Mouse (Mus musculus) stomach, embryonic 14.5 days (tissue): ENCODE measurements around the gene Trappc6b. TPM values are rescaled to one million over a fixed set of nuclear protein-coding genes. Genes with fewer than 3 reads are reported as not detected.

Source experiments
- ATAC-seq: fragments of 200-750 bp; cut with Nextera tagmentation; 2 replicates; pipeline ENCODE4 v1.8.0; 2017; ENCODE audit warnings: low read depth, moderate TSS enrichment; ENCODE audit not compliant: insufficient number of reproducible peaks, insufficient read depth, low FRiP score
- H3K27ac ChIP-seq: fragments of 300-500 bp; sonication (generic); 2 replicates; pipeline ENCODE4 v1.5.1; 2014; ENCODE audit warnings: mild to moderate bottlenecking, low read length, moderate library complexity, mixed read lengths
- H3K27me3 ChIP-seq: fragments of 300-500 bp; sonication (generic); 2 replicates; pipeline ENCODE4 v1.6.1; 2014; ENCODE audit warnings: low read length, control low read depth, mixed read lengths; ENCODE audit not compliant: control insufficient read depth, insufficient read depth
- H3K36me3 ChIP-seq: fragments of 300-500 bp; sonication (generic); 2 replicates; pipeline ENCODE4 v1.6.1; 2014; ENCODE audit warnings: mild to moderate bottlenecking, control low read depth, low read length, moderate library complexity, mixed read lengths; ENCODE audit not compliant: control insufficient read depth, insufficient read depth
- H3K4me1 ChIP-seq: fragments of 300-500 bp; sonication (generic); 2 replicates; pipeline ENCODE4 v1.6.1; 2014; ENCODE audit warnings: low read length, control low read depth, mixed read lengths; ENCODE audit not compliant: control insufficient read depth, insufficient read depth
- H3K4me2 ChIP-seq: fragments of 300-500 bp; sonication (generic); replicated peaks from 2 replicates; pipeline ENCODE4 v1.6.1; 2014; ENCODE audit warnings: low read depth, low read length, control low read depth
- H3K4me3 ChIP-seq: fragments of 300-500 bp; sonication (generic); 2 replicates; pipeline ENCODE4 v1.5.1; 2014; ENCODE audit warnings: low read depth, low read length, control low read depth
- H3K9ac ChIP-seq: fragments of 300-500 bp; sonication (generic); replicated peaks from 2 replicates; pipeline ENCODE4 v1.6.1; 2014; ENCODE audit warnings: low read depth, mild to moderate bottlenecking, control low read depth, low read length, moderate library complexity, mixed read lengths
- H3K9me3 ChIP-seq: fragments of 300-500 bp; sonication (generic); 2 replicates; pipeline ENCODE4 v1.6.1; 2016; ENCODE audit warnings: low read depth, low read length, control low read depth; ENCODE audit not compliant: control insufficient read depth
- WGBS: fragments of 180-500 bp; shearing (Covaris S2); extraction: QIAGEN DNeasy Blood & Tissue Kit; methylation state at CpG from one replicate; pipeline ENCODE4 v1.1.7; 2014; 5-methylcytosine and 5-hydroxymethylcytosine counted together
- polyA plus RNA-seq: library from polyadenylated mRNA; unstranded; fragments of >200 nt; fragmentation: Nextera tagmentation; extraction: Ambion mirVana; gene quantifications from 2 replicates; pipeline ENCODE4 v1.2.1, GENCODE M21; 2014

Trappc6b gene
- polyA plus RNA-seq, 1 experiment from 2014 or later = 67.1 TPM

DNA sequence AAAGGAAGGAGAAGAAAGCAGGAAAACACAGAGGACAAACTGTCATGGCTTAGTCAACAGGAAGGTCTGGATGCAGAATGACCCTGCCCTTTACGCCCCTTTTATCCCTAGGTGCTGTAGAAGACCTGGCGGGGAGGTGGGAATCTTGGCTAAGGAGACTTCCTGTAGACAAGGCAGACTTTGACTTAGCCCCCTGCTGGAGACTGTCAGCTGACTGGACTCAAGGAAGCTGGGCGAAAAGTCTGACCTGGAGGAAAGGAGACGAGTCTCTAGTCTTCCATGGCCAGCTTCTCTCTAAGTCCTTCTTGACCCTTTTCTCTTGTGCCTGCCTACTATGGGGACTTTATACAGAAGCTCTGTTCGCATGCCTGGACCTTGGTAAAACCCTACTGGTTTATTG, 23.2 kb upstream of the Trappc6b start:
- H3K4me3 ChIP-seq = no peak overlapping the region
- no peaks in the 10 kb centered on the region for H3K36me3 ChIP-seq
- H3K27me3 ChIP-seq = no peaks in the 10 kb centered on the region
- WGBS = 72% methylated on average over 5 of the region's 5 CpGs
- H3K9me3 ChIP-seq = no peaks in the 10 kb centered on the region
- H3K4me1 ChIP-seq = no peaks in the 10 kb centered on the region
- H3K4me2 ChIP-seq = no peak overlapping the region
- ATAC-seq = no peak
- H3K9ac ChIP-seq = no peak overlapping the region
- no peak overlapping the region for H3K27ac ChIP-seq

DNA sequence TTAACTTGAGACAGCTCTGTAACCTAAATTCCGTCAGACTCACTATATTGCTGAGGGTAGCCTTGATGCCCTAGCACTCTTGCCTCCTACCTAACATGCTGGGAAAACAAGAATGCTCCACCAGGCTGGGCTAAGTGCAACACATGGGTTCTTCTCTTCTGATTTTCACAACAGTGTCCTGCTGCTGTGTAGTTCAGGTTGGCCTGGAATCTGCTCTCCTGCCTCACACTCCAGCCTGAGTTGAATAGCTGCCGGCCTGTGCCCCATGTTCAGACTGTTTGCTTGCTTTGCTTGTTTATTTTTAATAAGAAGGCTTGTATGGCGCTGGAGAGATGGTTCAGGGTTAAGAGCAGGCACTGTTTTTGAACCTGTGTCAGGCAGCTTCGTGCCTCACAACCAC, 19.2 kb upstream of the Trappc6b start:
- Histone ChIP-seq H3K27ac (no peak overlapping the region), H3K27me3 (no peaks in the 10 kb centered on the region), H3K9ac (no peak overlapping the region), H3K4me1 (no peaks in the 10 kb centered on the region), H3K4me3 (no peak overlapping the region), H3K4me2 (no peak overlapping the region), H3K36me3 (no peaks in the 10 kb centered on the region), H3K9me3 (no peaks in the 10 kb centered on the region)
- ATAC-seq = no peak
- WGBS = 84% methylated on average over 4 of the region's 4 CpGs

DNA sequence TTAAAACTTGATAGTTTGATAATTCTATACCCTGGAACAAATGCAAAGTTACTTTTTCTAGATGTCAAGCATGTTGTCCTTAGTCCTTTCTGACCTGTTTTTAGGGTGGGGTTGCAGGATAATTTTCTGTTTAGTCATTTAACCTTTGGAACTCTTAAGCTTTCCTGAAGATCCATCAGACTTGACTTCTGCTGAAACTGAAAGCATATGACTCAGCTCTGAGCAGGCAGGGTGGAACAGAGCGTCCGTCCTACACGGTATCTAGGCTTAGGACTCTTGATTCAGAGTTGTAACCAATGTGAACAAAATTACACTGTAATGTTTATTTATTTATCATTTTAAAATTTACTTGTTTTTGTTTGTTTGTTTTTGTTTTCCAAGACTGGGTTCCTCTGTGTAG, 16.6 kb upstream of the Trappc6b start:
- no peak overlapping the region for H3K4me3 ChIP-seq
- ATAC-seq = no peak
- H3K27ac ChIP-seq = no peak overlapping the region
- H3K36me3 ChIP-seq = peaks cover 6% of the 10 kb centered on the region; the same call in 1 of the 2 replicates
- no peak overlapping the region for H3K4me2 ChIP-seq
- H3K4me1 ChIP-seq = no peaks in the 10 kb centered on the region
- 88% methylated on average over 3 of the region's 3 CpGs for WGBS
- no peaks in the 10 kb centered on the region for H3K9me3 ChIP-seq
- no peak overlapping the region for H3K9ac ChIP-seq
- H3K27me3 ChIP-seq = no peaks in the 10 kb centered on the region

DNA sequence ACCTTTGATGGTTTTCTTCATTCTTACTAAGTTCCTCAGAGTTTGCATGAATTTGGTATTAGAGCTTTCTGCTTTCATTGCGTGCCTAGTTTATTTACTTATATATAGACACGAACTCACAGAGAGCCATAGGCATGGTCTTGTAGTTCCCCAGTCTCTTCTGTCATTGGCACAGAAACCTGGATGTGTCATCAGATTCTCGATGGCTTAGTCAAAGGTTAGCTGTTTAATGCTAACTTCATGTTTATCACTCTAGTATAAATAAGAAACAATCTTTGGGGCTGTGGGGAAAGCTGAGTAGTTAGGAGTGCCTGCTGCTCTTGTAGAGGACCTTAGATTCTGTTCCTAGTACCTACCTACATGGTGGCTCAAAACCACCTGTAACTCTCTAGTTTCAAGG, 15.7 kb upstream of the Trappc6b start:
- Histone ChIP-seq H3K27me3 (no peaks in the 10 kb centered on the region), H3K27ac (no peak overlapping the region), H3K9me3 (no peaks in the 10 kb centered on the region), H3K4me1 (no peaks in the 10 kb centered on the region), H3K4me2 (no peak overlapping the region), H3K9ac (no peak overlapping the region), H3K36me3 (peaks cover 13% of the 10 kb centered on the region), H3K4me3 (no peak overlapping the region)
- WGBS = 83% methylated on average over 3 of the region's 3 CpGs
- no peak for ATAC-seq

DNA sequence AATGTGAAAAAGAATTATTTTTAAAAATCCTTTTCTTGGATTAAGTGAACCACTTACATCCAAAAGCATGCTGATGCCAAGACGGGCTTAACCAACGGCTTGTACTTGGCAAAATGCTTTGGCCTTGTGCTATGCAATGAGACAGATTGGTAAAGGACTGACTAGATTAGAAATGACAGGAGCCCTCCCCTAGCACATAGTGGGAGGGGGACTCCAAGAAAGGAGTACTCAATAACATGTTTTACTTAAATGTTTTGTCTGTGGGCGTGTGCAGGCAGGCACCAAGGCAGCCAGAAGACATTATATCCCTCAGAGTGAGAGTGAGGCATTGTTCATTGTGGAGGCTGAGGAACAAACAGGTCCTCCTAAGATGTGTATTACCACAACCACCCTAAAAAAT, 12.8 kb upstream of the Trappc6b start:
- Histone ChIP-seq H3K9me3 (no peaks in the 10 kb centered on the region), H3K36me3 (peaks cover 42% of the 10 kb centered on the region), H3K27ac (no peak overlapping the region), H3K4me1 (no peaks in the 10 kb centered on the region), H3K9ac (no peak overlapping the region), H3K4me2 (no peak overlapping the region), H3K4me3 (no peak overlapping the region), H3K27me3 (no peaks in the 10 kb centered on the region)
- 81% methylated on average over 3 of the region's 3 CpGs for WGBS
- no peak for ATAC-seq

DNA sequence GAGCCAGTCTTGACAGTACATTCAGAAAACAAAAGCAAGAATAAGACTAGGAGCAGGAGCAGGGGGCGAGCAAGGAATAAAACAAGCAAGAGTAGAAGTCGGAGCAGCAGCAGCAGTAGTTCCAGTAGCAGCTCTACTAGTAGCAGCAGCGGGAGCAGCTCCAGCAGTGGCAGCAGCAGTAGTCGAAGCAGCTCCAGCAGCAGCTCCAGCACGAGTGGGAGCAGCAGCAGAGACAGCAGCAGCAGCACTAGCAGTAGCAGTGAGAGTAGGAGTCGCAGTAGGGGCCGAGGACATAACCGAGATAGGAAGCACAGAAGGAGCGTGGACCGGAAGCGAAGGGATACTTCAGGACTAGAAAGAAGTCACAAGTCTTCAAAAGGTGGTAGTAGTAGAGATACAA, 11.0 kb upstream of the Trappc6b start:
- H3K9ac ChIP-seq = no peak overlapping the region
- ATAC-seq = no peak
- no peak overlapping the region for H3K27ac ChIP-seq
- 89% methylated on average over 11 of the region's 11 CpGs for WGBS
- H3K9me3 ChIP-seq = no peaks in the 10 kb centered on the region
- H3K4me1 ChIP-seq = 0 out of 2 replicates have a peak, but pooled peaks cover 6% of the 10 kb centered on the region
- no peak overlapping the region for H3K4me3 ChIP-seq
- H3K4me2 ChIP-seq = no peak overlapping the region
- H3K36me3 ChIP-seq = peaks cover 53% of the 10 kb centered on the region
- no peaks in the 10 kb centered on the region for H3K27me3 ChIP-seq

DNA sequence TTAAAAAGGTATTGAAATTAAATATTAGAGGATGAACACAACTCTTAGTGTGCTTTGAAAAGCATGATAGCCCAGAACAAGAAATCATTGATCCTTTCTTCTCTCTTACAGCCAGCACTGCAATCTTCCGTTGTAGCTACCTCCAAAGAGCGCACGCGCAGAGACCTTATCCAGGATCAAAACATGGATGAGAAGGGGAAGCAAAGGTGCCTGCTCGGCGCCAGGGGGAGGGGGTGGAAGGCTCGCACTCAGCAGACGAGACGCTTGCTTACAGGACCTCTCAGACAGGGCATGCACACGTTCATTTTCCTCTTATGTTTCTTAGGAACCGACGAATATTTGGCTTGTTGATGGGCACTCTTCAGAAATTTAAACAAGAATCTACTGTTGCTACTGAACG, 7.5 kb upstream of the Trappc6b start:
- Histone ChIP-seq H3K27ac (no peak overlapping the region), H3K36me3 (peaks cover 50% of the 10 kb centered on the region), H3K9ac (no peak overlapping the region), H3K4me3 (no peak overlapping the region), H3K4me2 (no peak overlapping the region), H3K9me3 (no peaks in the 10 kb centered on the region), H3K4me1 (0 out of 2 replicates have a peak, but pooled peaks cover 6% of the 10 kb centered on the region), H3K27me3 (no peaks in the 10 kb centered on the region)
- 92% methylated on average over 13 of the region's 13 CpGs for WGBS
- no peak for ATAC-seq

DNA sequence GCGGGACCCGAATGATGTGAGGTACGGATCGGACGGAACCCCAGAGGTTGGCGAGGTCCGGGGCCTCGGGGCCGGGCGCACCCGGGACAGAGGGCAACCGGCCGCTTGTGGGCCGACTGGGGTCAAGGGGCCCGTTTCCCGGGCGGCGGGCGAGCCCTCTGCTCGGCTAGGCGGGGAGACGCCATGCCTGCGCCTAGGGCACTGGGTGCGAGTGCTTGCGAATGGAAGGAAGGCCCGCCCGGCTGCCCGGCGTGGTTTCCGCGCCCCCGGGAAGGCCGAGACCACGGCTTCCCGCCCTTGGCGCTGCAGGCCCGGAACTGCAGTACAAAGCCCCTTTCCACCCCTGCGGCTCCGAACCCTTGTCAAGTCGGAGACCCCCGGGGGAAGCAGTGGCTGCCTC, 5.8 kb upstream of the Trappc6b start:
- Histone ChIP-seq H3K27ac (peak overlapping the region; percentile 93), H3K9me3 (no peaks in the 10 kb centered on the region), H3K36me3 (peaks cover 41% of the 10 kb centered on the region), H3K4me1 (0 out of 2 replicates have a peak, but pooled peaks cover 6% of the 10 kb centered on the region), H3K4me3 (peak overlapping the region; percentile 100), H3K4me2 (peak overlapping the region; percentile 79), H3K27me3 (no peaks in the 10 kb centered on the region), H3K9ac (peak overlapping the region; percentile 100)
- ATAC-seq = peak; percentile 53
- 0% methylated on average over 41 of the region's 41 CpGs for WGBS

DNA sequence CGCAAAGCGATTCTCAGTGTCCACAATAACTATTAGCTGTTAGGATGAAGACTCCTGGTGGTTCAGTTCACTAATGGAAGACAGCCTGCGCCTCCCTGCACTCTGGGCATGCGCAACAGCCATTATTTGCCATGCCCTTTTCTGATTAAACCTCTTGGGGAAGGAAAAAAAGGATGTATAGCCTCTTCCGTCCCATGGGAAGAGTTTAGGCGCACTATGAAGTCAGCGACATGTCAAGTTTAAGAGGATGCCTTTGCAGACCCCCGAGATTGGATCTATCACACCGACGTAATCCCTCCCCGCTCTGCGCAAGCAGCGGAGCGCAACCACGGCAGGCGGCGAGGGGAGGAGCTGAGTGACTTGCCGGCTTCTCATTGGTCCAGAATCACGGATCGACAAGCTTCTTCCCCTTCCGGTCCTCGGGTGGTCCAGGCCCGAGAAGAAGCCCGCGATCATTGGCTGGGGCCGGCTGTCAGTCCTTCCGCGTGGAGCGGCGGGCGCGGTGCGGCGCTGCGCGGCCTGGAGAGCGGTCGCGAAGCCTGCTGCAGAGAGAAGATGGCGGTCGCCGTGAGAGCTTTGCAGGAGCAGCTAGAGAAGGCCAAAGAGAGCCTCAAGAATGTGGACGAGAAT, 5.3 kb upstream of the Trappc6b start, which contains the start of gene Pnn:
TSS of gene Pnn (plus strand) at position 437 of the 630 bp plus-strand sequence.
- WGBS = under 1% methylated on average over 42 of the region's 43 CpGs
- peak; percentile 99 for ATAC-seq

More for the DNA sequence above, 5.3 kb upstream of the Trappc6b start, which contains the start of gene Pnn:
- Histone ChIP-seq H3K9ac (peak within 1 kb of the TSS; percentile 100), H3K4me2 (peak within 1 kb of the TSS; percentile 79), H3K27me3 (no peaks in the 10 kb centered on the region), H3K4me3 (peak within 1 kb of the TSS; percentile 100), H3K4me1 (0 out of 2 replicates have a peak, but pooled peaks cover 6% of the 10 kb centered on the region), H3K9me3 (no peaks in the 10 kb centered on the region), H3K36me3 (peaks cover 36% of the 10 kb centered on the region), H3K27ac (peak within 1 kb of the TSS; percentile 93)
